Mouse (Mus musculus): ENCODE measurements at regions not wholly inside any gene's neighbourhood (a gene's known extent, or its start where the extent isn't known, plus 50 kb on each side); places are given as distances from the start of the nearest gene placed in this dataset.
"Not testable (repeated sequence)": the region's sequence is repeated elsewhere in the genome, so short reads cannot be mapped to it uniquely, and the experiment has no call there.

DNA sequence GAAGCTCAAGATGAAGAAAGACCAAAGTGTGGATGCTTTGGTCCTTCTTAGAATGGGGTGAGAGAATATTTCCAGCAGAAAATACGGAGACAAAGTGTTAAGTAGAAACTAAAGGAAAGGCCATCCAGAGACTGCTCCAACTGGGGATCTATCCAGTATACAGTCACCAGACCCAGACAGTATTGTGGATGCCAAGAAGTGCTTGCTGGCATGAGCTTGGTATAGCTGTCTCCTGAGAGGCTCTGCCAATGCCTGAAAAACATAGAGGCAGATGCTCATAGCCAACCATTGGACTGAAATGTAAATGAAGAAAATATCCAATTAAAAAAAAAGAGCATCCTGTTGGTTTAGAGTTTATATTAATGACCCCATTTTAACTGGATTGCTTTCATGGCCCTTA, 253.8 kb downstream of the Gm8797 start:
- H3K27me3 ChIP-seq (ENCODE audit: control insufficient read depth, insufficient read depth, low read length): no peaks in the 10 kb centered on the region
- H3K36me3 ChIP-seq (ENCODE audit: control insufficient read depth, insufficient read depth, low read length): no peaks in the 10 kb centered on the region
- 80% methylated on average over 1 of the region's 1 CpGs for WGBS
- no peaks in the 10 kb centered on the region for H3K9me3 ChIP-seq (ENCODE audit: control insufficient read depth, low read length)
- no peak for ATAC-seq (ENCODE audit: insufficient number of reproducible peaks, low FRiP score, low TSS enrichment, low read depth)
- no peak overlapping the region for H3K9ac ChIP-seq (ENCODE audit: low read length)
- DNase-seq (ENCODE audit: low spot score): no peak
- H3K27ac ChIP-seq (replicated peaks; ENCODE audit: low read depth, low read length): no peak overlapping the region
- H3K4me3 ChIP-seq (ENCODE audit: low read depth, low read length): no peak overlapping the region
- no peaks in the 10 kb centered on the region for H3K4me1 ChIP-seq (ENCODE audit: control insufficient read depth, insufficient read depth, low read length)
- H3K4me2 ChIP-seq (ENCODE audit: low read depth, severe bottlenecking): no peak overlapping the region

GRCm38 (mm10) chr3:6018749-6019148, 268.1 kb downstream of the Gm8797 start:
- Histone ChIP-seq H3K27me3 (ENCODE audit: control insufficient read depth, insufficient read depth, low read length) (no peaks in the 10 kb centered on the region), H3K4me3 (ENCODE audit: low read depth, low read length) (no peak overlapping the region), H3K9ac (ENCODE audit: low read length) (no peak overlapping the region), H3K4me2 (ENCODE audit: low read depth, severe bottlenecking) (no peak overlapping the region), H3K27ac (replicated peaks; ENCODE audit: low read depth, low read length) (no peak overlapping the region), H3K36me3 (ENCODE audit: control insufficient read depth, insufficient read depth, low read length) (no peaks in the 10 kb centered on the region), H3K4me1 (ENCODE audit: control insufficient read depth, insufficient read depth, low read length) (no peaks in the 10 kb centered on the region), H3K9me3 (ENCODE audit: control insufficient read depth, low read length) (no peaks in the 10 kb centered on the region)
- DNase-seq (ENCODE audit: low spot score) (no peak), ATAC-seq (ENCODE audit: insufficient number of reproducible peaks, low FRiP score, low TSS enrichment, low read depth) (no peak)
- 87% methylated on average over 1 of the region's 1 CpGs for WGBS

DNA sequence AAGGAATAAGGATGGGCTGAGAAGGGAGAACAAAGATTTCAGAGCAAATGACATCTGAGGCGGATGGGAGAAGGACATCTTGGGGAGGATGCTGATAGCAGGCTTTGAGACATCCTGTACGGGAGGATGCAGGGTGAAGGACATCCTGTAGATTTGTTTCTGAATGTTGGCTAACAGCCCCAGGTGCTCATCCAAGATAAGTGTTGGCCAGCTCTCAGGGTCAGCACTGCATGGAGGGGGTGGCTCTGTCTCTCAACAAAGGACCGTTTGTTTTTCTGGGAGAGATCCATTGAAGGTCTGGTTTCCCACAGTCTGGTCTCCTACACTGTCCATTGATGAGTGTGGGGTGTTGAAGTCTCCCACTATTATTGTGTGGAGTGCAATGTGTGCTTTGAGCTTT, 290.7 kb downstream of the Gm8797 start:
- H3K9me3 ChIP-seq (ENCODE audit: control insufficient read depth, low read length); H3K9ac ChIP-seq (ENCODE audit: low read length); ATAC-seq (ENCODE audit: insufficient number of reproducible peaks, low FRiP score, low TSS enrichment, low read depth); H3K27me3 ChIP-seq (ENCODE audit: control insufficient read depth, insufficient read depth, low read length); DNase-seq (ENCODE audit: low spot score); H3K36me3 ChIP-seq (ENCODE audit: control insufficient read depth, insufficient read depth, low read length); H3K4me3 ChIP-seq (ENCODE audit: low read depth, low read length); H3K4me1 ChIP-seq (ENCODE audit: control insufficient read depth, insufficient read depth, low read length); H3K4me2 ChIP-seq (ENCODE audit: low read depth, severe bottlenecking); H3K27ac ChIP-seq (replicated peaks; ENCODE audit: low read depth, low read length): not testable (repeated sequence)
- WGBS: 92% methylated on average over 3 of the region's 3 CpGs

DNA sequence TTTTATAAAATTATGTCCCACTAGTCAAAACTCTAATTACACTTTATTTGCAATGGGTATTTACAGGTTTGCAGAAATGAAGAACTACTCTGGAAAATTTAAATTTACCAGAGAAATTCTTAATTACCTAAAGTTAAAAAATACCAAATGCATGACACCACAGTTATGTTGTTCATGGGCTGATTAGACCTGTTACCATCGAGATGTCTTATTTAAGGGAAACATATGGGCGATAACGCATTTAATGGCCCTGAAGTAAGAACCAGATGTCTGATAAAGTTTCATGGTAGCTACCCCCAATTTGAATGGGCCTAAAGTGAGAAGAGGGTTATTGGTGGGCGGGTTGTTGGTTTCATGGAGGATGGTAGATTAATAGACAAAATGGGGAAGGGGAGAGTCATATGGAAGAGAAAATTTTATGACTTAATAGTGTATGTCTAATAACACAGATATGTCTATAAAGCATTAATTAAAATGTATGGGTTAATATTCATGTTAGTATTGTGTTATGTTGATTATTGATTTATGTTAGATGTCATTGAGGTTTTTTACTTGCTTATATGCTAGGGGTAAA, 299.0 kb downstream of the Gm8797 start:
- H3K9me3 ChIP-seq (ENCODE audit: control insufficient read depth, low read length): no peaks in the 10 kb centered on the region
- 91% methylated on average over 4 of the region's 4 CpGs for WGBS
- ATAC-seq (ENCODE audit: insufficient number of reproducible peaks, low FRiP score, low TSS enrichment, low read depth): no peak
- H3K36me3 ChIP-seq (ENCODE audit: control insufficient read depth, insufficient read depth, low read length): no peaks in the 10 kb centered on the region
- DNase-seq (ENCODE audit: low spot score): no peak
- no peak overlapping the region for H3K4me3 ChIP-seq (ENCODE audit: low read depth, low read length)
- H3K27me3 ChIP-seq (ENCODE audit: control insufficient read depth, insufficient read depth, low read length): no peaks in the 10 kb centered on the region
- H3K9ac ChIP-seq (ENCODE audit: low read length): no peak overlapping the region
- H3K27ac ChIP-seq (replicated peaks; ENCODE audit: low read depth, low read length): no peak overlapping the region
- no peaks in the 10 kb centered on the region for H3K4me1 ChIP-seq (ENCODE audit: control insufficient read depth, insufficient read depth, low read length)
- no peak overlapping the region for H3K4me2 ChIP-seq (ENCODE audit: low read depth, severe bottlenecking)

DNA sequence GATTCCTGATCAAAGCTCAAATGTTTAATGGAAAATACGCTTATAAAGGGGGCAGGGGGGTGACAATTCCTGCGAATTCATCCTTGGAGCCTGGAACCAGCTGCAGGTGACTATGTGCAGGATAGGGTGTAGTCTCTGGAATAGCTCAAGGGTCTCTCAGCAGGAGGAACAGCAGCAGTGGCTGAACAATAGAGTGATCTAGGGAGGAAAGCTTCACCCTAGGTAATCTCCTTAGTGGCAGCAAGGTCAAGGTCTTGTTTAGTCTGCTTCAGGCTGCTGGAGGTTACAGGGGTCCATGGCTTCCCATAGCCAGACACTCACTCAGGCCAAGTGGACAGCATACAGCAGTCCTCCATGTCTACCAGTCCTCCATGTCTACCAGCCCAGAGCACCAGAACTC, 301.3 kb downstream of the Gm8797 start:
- no peaks in the 10 kb centered on the region for H3K36me3 ChIP-seq (ENCODE audit: control insufficient read depth, insufficient read depth, low read length)
- H3K4me2 ChIP-seq (ENCODE audit: low read depth, severe bottlenecking): no peak overlapping the region
- H3K4me1 ChIP-seq (ENCODE audit: control insufficient read depth, insufficient read depth, low read length): no peaks in the 10 kb centered on the region
- no peak overlapping the region for H3K4me3 ChIP-seq (ENCODE audit: low read depth, low read length)
- WGBS: 92% methylated on average over 2 of the region's 2 CpGs
- ATAC-seq (ENCODE audit: insufficient number of reproducible peaks, low FRiP score, low TSS enrichment, low read depth) (no peak), DNase-seq (ENCODE audit: low spot score) (no peak)
- no peak overlapping the region for H3K27ac ChIP-seq (replicated peaks; ENCODE audit: low read depth, low read length)
- H3K9me3 ChIP-seq (ENCODE audit: control insufficient read depth, low read length): no peaks in the 10 kb centered on the region
- no peak overlapping the region for H3K9ac ChIP-seq (ENCODE audit: low read length)
- H3K27me3 ChIP-seq (ENCODE audit: control insufficient read depth, insufficient read depth, low read length): no peaks in the 10 kb centered on the region

GRCm38 (mm10) chr3:6083855-6084254, 333.2 kb downstream of the Gm8797 start:
- Histone ChIP-seq H3K9me3 (ENCODE audit: control insufficient read depth, low read length) (no peaks in the 10 kb centered on the region), H3K9ac (ENCODE audit: low read length) (no peak overlapping the region), H3K36me3 (ENCODE audit: control insufficient read depth, insufficient read depth, low read length) (no peaks in the 10 kb centered on the region), H3K4me2 (ENCODE audit: low read depth, severe bottlenecking) (no peak overlapping the region), H3K27ac (replicated peaks; ENCODE audit: low read depth, low read length) (no peak overlapping the region), H3K27me3 (ENCODE audit: control insufficient read depth, insufficient read depth, low read length) (no peaks in the 10 kb centered on the region), H3K4me3 (ENCODE audit: low read depth, low read length) (no peak overlapping the region), H3K4me1 (ENCODE audit: control insufficient read depth, insufficient read depth, low read length) (no peaks in the 10 kb centered on the region)
- WGBS: 55% methylated on average over 1 of the region's 1 CpGs
- ATAC-seq (ENCODE audit: insufficient number of reproducible peaks, low FRiP score, low TSS enrichment, low read depth) (no peak), DNase-seq (ENCODE audit: low spot score) (no peak)

DNA sequence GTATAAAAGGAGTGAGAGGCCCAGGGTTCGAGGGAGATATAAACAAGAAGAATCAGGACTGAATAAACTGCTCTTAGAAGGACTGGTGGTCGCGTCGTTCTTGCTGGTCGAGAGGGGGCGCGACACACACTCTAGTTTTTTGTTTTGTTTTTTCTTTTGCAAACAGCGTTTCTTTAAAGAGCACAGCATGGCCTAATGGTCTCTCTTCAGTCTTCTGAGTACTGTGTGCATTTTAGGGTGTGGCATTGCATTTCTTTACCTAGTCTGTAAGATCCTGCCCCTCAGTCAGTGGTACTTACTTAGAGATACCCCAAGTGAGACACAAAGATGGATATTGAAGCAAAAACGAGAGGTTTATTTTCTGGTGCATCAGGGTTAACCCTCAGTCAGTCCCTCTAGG, 336.7 kb downstream of the Gm8797 start:
- 69% methylated on average over 9 of the region's 9 CpGs for WGBS

DNA sequence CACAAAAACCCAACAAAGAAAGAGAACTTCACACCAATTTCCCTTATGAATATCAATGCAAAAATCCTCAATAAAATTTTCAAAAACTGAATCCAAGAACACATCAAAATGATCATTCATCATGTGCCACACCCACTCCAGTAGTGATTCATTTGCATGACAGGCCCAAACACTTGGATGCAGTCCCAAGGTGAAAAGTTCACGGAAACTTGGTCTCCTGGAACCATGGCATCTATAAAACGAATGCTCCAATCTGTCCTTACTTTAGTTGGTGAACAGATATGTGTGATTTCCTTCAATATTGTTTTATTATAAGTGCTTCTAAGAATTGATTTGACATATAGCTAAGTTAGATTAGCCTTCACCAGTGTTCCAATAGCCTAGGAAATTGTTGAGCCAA, 343.3 kb downstream of the Gm8797 start:
- no peaks in the 10 kb centered on the region for H3K4me1 ChIP-seq (ENCODE audit: control insufficient read depth, insufficient read depth, low read length)
- no peak overlapping the region for H3K4me2 ChIP-seq (ENCODE audit: low read depth, severe bottlenecking)
- no peaks in the 10 kb centered on the region for H3K9me3 ChIP-seq (ENCODE audit: control insufficient read depth, low read length)
- WGBS: 88% methylated on average over 2 of the region's 2 CpGs
- no peak for ATAC-seq (ENCODE audit: insufficient number of reproducible peaks, low FRiP score, low TSS enrichment, low read depth)
- H3K9ac ChIP-seq (ENCODE audit: low read length): no peak overlapping the region
- H3K4me3 ChIP-seq (ENCODE audit: low read depth, low read length): no peak overlapping the region
- no peak for DNase-seq (ENCODE audit: low spot score)
- no peaks in the 10 kb centered on the region for H3K27me3 ChIP-seq (ENCODE audit: control insufficient read depth, insufficient read depth, low read length)
- H3K36me3 ChIP-seq (ENCODE audit: control insufficient read depth, insufficient read depth, low read length): no peaks in the 10 kb centered on the region
- H3K27ac ChIP-seq (replicated peaks; ENCODE audit: low read depth, low read length): no peak overlapping the region

More for the DNA sequence above, 336.7 kb downstream of the Gm8797 start:
- Histone ChIP-seq H3K4me1 (ENCODE audit: control insufficient read depth, insufficient read depth, low read length) (no peaks in the 10 kb centered on the region), H3K9me3 (ENCODE audit: control insufficient read depth, low read length) (no peaks in the 10 kb centered on the region), H3K9ac (ENCODE audit: low read length) (no peak overlapping the region), H3K27me3 (ENCODE audit: control insufficient read depth, insufficient read depth, low read length) (no peaks in the 10 kb centered on the region), H3K27ac (replicated peaks; ENCODE audit: low read depth, low read length) (no peak overlapping the region), H3K4me2 (ENCODE audit: low read depth, severe bottlenecking) (no peak overlapping the region), H3K4me3 (ENCODE audit: low read depth, low read length) (no peak overlapping the region), H3K36me3 (ENCODE audit: control insufficient read depth, insufficient read depth, low read length) (no peaks in the 10 kb centered on the region)
- DNase-seq (ENCODE audit: low spot score) (no peak), ATAC-seq (ENCODE audit: insufficient number of reproducible peaks, low FRiP score, low TSS enrichment, low read depth) (no peak)

DNA sequence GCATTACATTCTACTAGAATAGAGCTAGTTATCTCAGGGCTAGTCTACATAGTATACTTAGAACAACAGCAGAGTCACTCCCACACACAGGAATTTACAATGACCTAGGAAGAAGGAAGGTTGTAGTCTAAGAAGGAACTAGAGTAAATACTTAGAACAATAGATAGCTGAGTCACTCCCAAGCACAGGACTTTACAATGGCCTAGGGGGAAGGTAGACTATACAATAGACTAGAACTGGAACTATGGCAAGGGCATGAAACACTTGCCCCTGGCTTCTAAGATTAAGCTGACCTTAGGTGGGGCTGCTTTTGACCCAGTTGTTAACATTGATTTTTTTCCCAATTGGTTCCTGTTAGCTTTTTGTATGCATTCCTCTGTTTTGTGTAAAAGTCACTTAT, 343.8 kb downstream of the Gm8797 start:
- not testable (repeated sequence) for DNase-seq (ENCODE audit: low spot score)

More for the DNA sequence above, 343.8 kb downstream of the Gm8797 start:
- ATAC-seq (ENCODE audit: insufficient number of reproducible peaks, low FRiP score, low TSS enrichment, low read depth); H3K4me3 ChIP-seq (ENCODE audit: low read depth, low read length); H3K9me3 ChIP-seq (ENCODE audit: control insufficient read depth, low read length); H3K27me3 ChIP-seq (ENCODE audit: control insufficient read depth, insufficient read depth, low read length); H3K4me1 ChIP-seq (ENCODE audit: control insufficient read depth, insufficient read depth, low read length); H3K4me2 ChIP-seq (ENCODE audit: low read depth, severe bottlenecking); H3K9ac ChIP-seq (ENCODE audit: low read length); H3K36me3 ChIP-seq (ENCODE audit: control insufficient read depth, insufficient read depth, low read length); H3K27ac ChIP-seq (replicated peaks; ENCODE audit: low read depth, low read length): not testable (repeated sequence)
